Comparison of ENCODE assay signal across 33 mouse cellular contexts in the genomic region with DNA sequence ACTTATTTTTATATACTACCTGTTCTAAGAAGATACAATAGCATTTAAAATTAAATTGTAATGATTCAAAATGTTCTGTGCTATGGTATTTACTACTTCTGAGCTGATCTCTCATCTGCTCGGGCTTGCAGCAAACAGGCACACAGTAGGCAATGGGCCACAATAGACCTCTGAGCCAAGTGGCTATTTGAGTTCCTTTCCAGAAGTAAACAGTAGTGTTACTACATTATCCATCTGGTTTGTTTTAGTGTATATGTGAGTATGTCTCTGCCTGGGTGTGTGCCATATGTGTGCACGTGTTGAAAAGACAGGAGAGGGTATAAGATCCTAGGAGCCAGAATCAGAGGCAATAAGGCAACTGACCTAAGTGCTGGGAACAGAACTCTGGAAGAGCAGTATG. TPM values are rescaled to one million over a fixed set of nuclear protein-coding genes. Genes with fewer than 3 reads are reported as not detected.
"Had no signal": no experiment of that assay in that cellular context is flagged by ENCODE, and none has a peak within 500 bp of the region (broad histone marks: within the 10 kb centered on the region; RNA-seq: fewer than 3 reads in every experiment).

No protein-coding gene starts in this region.

- ATAC-seq: liver, embryonic 12.5 days; lung, postnatal 0 days; midbrain, embryonic 13.5 days; midbrain, embryonic 15.5 days; midbrain, embryonic 16.5 days had no signal

- H3K4me1 ChIP-seq: liver, embryonic 12.5 days; liver, embryonic 13.5 days; liver, embryonic 15.5 days; neural tube, embryonic 12.5 days had no signal

- H3K27ac ChIP-seq: left cerebral cortex, adult 2 months; limb, embryonic 10.5 days; limb, embryonic 12.5 days; limb, embryonic 13.5 days; limb, embryonic 15.5 days; liver, embryonic 12.5 days; liver, embryonic 13.5 days; liver, embryonic 14.5 days; liver, embryonic 15.5 days; lung, embryonic 15.5 days; macrophage; midbrain, embryonic 10.5 days; midbrain, embryonic 12.5 days; midbrain, embryonic 13.5 days; midbrain, embryonic 15.5 days; neural tube, embryonic 12.5 days had no signal

- DNase-seq: left cerebral cortex, postnatal 4 days; liver; liver, embryonic 13.5 days; lung, adult 18-20 months; lung, adult 2 months; lung, embryonic 14.5 days; lung, postnatal 10 days; lung, postnatal 14 days; lung, postnatal 36 days; lung, postnatal 4 days; midbrain, embryonic 14.5 days had no signal

- H3K4me2 ChIP-seq: limb, embryonic 12.5 days; limb, embryonic 13.5 days; limb, embryonic 15.5 days; liver, embryonic 11.5 days; liver, embryonic 12.5 days; liver, embryonic 13.5 days; liver, embryonic 15.5 days; lung, embryonic 14.5 days; lung, embryonic 15.5 days; midbrain, embryonic 11.5 days; midbrain, embryonic 12.5 days; midbrain, embryonic 13.5 days; midbrain, embryonic 15.5 days; neural tube, embryonic 12.5 days had no signal

- H3K4me3 ChIP-seq: left cerebral cortex, adult 2 months; limb, embryonic 10.5 days; limb, embryonic 12.5 days; limb, embryonic 13.5 days; limb, embryonic 15.5 days; liver, embryonic 12.5 days; liver, embryonic 13.5 days; liver, embryonic 15.5 days; lung, embryonic 15.5 days; megakaryocyte, embryonic 14.5 days; midbrain, embryonic 10.5 days; midbrain, embryonic 12.5 days; midbrain, embryonic 13.5 days; midbrain, embryonic 15.5 days; myocyte; neural tube, embryonic 12.5 days had no signal

- H3K9ac ChIP-seq: limb, embryonic 12.5 days; limb, embryonic 13.5 days; limb, embryonic 15.5 days; liver, embryonic 12.5 days; liver, embryonic 13.5 days; liver, embryonic 14.5 days; liver, embryonic 15.5 days; lung, embryonic 14.5 days; lung, embryonic 15.5 days; midbrain, embryonic 12.5 days; midbrain, embryonic 13.5 days; midbrain, embryonic 15.5 days; neural tube, embryonic 12.5 days had no signal

- H3K9me3 ChIP-seq: limb, embryonic 10.5 days; limb, embryonic 12.5 days; limb, embryonic 13.5 days; limb, embryonic 15.5 days; liver, embryonic 12.5 days; liver, embryonic 13.5 days; liver, embryonic 15.5 days; lung, embryonic 15.5 days; megakaryocyte, embryonic 14.5 days; midbrain, embryonic 10.5 days; midbrain, embryonic 12.5 days; midbrain, embryonic 13.5 days; midbrain, embryonic 15.5 days; neural tube, embryonic 12.5 days had no signal

- H3K27me3 ChIP-seq: limb, embryonic 12.5 days; limb, embryonic 13.5 days; limb, embryonic 15.5 days; liver, embryonic 12.5 days; liver, embryonic 13.5 days; liver, embryonic 15.5 days; lung, embryonic 15.5 days; megakaryocyte, embryonic 14.5 days; midbrain, embryonic 12.5 days; midbrain, embryonic 13.5 days; midbrain, embryonic 15.5 days; neural tube, embryonic 12.5 days had no signal

RNA-seq across cellular contexts. Expression of gene Fdx1, which starts 6.9 kb away (rescaled TPM):
- total RNA-seq: monocyte, adult 5-6 weeks had no signal
